In genomic region chr11:106428106-106428505, GRCm38 (mm10) we compare ENCODE assay signal across 17 mouse cellular contexts. TPM values are rescaled to one million over a fixed set of nuclear protein-coding genes. Genes with fewer than 3 reads are reported as not detected.
DNase-seq lines count a peak whose midpoint lies in the region; ATAC-seq and TF ChIP-seq lines count a peak whose summit lies in the region.
"Had no signal": no experiment of that assay in that cellular context is flagged by ENCODE, and none has a peak within 500 bp of the region (broad histone marks: within the 10 kb centered on the region; RNA-seq: fewer than 3 reads in every experiment).

No protein-coding gene starts in this region.

- no peaks in the 10 kb centered on the region for H3K9me3 ChIP-seq in lung, postnatal 0 days (ENCODE audit: low read length)
- H3K9me3 ChIP-seq in liver, postnatal 0 days (ENCODE audit: low read length): no peaks in the 10 kb centered on the region
- H3K9me3 ChIP-seq in hindbrain, embryonic 13.5 days: no peaks in the 10 kb centered on the region
- H3K9me3 ChIP-seq: forebrain, embryonic 13.5 days; limb, embryonic 12.5 days; lung, embryonic 15.5 days; midbrain, embryonic 13.5 days had no signal

- DNase-seq in gastrocnemius, postnatal 14 days: peak; percentile 10
- DNase-seq in gastrocnemius, postnatal 10 days: no peak
- DNase-seq in lung, postnatal 36 days: peak; percentile 50
- no peak for DNase-seq in lung, postnatal 0 days (ENCODE audit: low spot score)
- DNase-seq in liver, postnatal 0 days: no peak
- peak; percentile 47 for DNase-seq in splenic B cell, adult 2 months (ENCODE audit: low read depth, low spot score)
- DNase-seq: right cerebral cortex, postnatal 25 days; thymus, adult 18-20 months had no signal

- intact Hi-C loops in gastrocnemius, postnatal 14 days (cut with DNase I; ENCODE audit: low total_unique reads): no loop called here

- TF ChIP-seq CTCF in lung, postnatal 0 days (IDR thresholded peaks at IDR 0.05): no peak
- TF ChIP-seq CTCF in liver, postnatal 0 days (IDR thresholded peaks at IDR 0.05; ENCODE audit: low read depth): no peak

- no peaks in the 10 kb centered on the region for H3K27me3 ChIP-seq in lung, postnatal 0 days (replicated peaks; ENCODE audit: insufficient read depth, low read length)
- H3K27me3 ChIP-seq in liver, postnatal 0 days (ENCODE audit: insufficient read depth, low read length): no peaks in the 10 kb centered on the region
- no peaks in the 10 kb centered on the region for H3K27me3 ChIP-seq in splenic B cell, adult 2 months (ENCODE audit: control insufficient read depth, insufficient read depth, low read length, poor library complexity, severe bottlenecking)
- no peaks in the 10 kb centered on the region for H3K27me3 ChIP-seq in hindbrain, embryonic 13.5 days
- H3K27me3 ChIP-seq: forebrain, embryonic 13.5 days; limb, embryonic 12.5 days; lung, embryonic 15.5 days; midbrain, embryonic 13.5 days had no signal

- H3K27ac ChIP-seq in lung, postnatal 0 days (ENCODE audit: low read length): no peak overlapping the region
- peak overlapping the region; percentile 58 for H3K27ac ChIP-seq in liver, postnatal 0 days (ENCODE audit: low read depth)
- H3K27ac ChIP-seq in hindbrain, embryonic 13.5 days: no peak overlapping the region
- H3K27ac ChIP-seq: forebrain, embryonic 13.5 days; hindbrain, embryonic 14.5 days; kidney, postnatal 0 days; limb, embryonic 12.5 days; lung, embryonic 15.5 days; midbrain, embryonic 13.5 days had no signal

- no peak for TF ChIP-seq EP300 in lung, postnatal 0 days (IDR thresholded peaks at IDR 0.05)
- no peak for TF ChIP-seq EP300 in liver, postnatal 0 days (IDR thresholded peaks at IDR 0.05; ENCODE audit: low read depth)

- no peak overlapping the region for H3K4me3 ChIP-seq in lung, postnatal 0 days (ENCODE audit: low read depth, low read length)
- no peak overlapping the region for H3K4me3 ChIP-seq in liver, postnatal 0 days (ENCODE audit: low read depth, low read length)
- no peak overlapping the region for H3K4me3 ChIP-seq in hindbrain, embryonic 13.5 days
- H3K4me3 ChIP-seq: forebrain, embryonic 13.5 days; limb, embryonic 12.5 days; lung, embryonic 15.5 days; midbrain, embryonic 13.5 days had no signal

- H3K9ac ChIP-seq in lung, postnatal 0 days (replicated peaks; ENCODE audit: low read depth): no peak overlapping the region
- H3K9ac ChIP-seq in liver, postnatal 0 days (replicated peaks): no peak overlapping the region
- H3K9ac ChIP-seq in hindbrain, embryonic 13.5 days: no peak overlapping the region
- H3K9ac ChIP-seq: forebrain, embryonic 13.5 days; hindbrain, embryonic 14.5 days; limb, embryonic 12.5 days; lung, embryonic 15.5 days; midbrain, embryonic 13.5 days had no signal

- H3K36me3 ChIP-seq in lung, postnatal 0 days (ENCODE audit: insufficient read depth, low read length): peaks cover 9% of the 10 kb centered on the region
- H3K36me3 ChIP-seq in liver, postnatal 0 days (replicated peaks; ENCODE audit: insufficient read depth, low read length): peaks cover 22% of the 10 kb centered on the region
- no peaks in the 10 kb centered on the region for H3K36me3 ChIP-seq in splenic B cell, adult 2 months (ENCODE audit: control insufficient read depth, insufficient read depth, low read length, poor library complexity, severe bottlenecking)
- H3K36me3 ChIP-seq in hindbrain, embryonic 13.5 days: peaks cover 12% of the 10 kb centered on the region

- H3K4me2 ChIP-seq in lung, postnatal 0 days (replicated peaks; ENCODE audit: low read depth, low read length): no peak overlapping the region
- no peak overlapping the region for H3K4me2 ChIP-seq in liver, postnatal 0 days (ENCODE audit: low read depth, low read length)
- no peak overlapping the region for H3K4me2 ChIP-seq in hindbrain, embryonic 13.5 days
- H3K4me2 ChIP-seq: forebrain, embryonic 13.5 days; hindbrain, embryonic 14.5 days; limb, embryonic 12.5 days; lung, embryonic 15.5 days; midbrain, embryonic 13.5 days had no signal

- no peak for ATAC-seq in lung, postnatal 0 days
- peak; percentile 17; the same call in 1 of the 2 replicates for ATAC-seq in liver, postnatal 0 days
- ATAC-seq in hindbrain, embryonic 13.5 days (ENCODE audit: low FRiP score): no peak
- ATAC-seq in CD4-positive, CD25-positive, alpha-beta regulatory T cell, adult 4 months: no peak
- ATAC-seq: forebrain, embryonic 13.5 days; intestine, postnatal 0 days; midbrain, embryonic 13.5 days had no signal

- H3K4me1 ChIP-seq in lung, postnatal 0 days (ENCODE audit: insufficient read depth, low read depth, low read length): no peaks in the 10 kb centered on the region
- H3K4me1 ChIP-seq in liver, postnatal 0 days (ENCODE audit: insufficient read depth): peaks cover 24% of the 10 kb centered on the region
- H3K4me1 ChIP-seq in hindbrain, embryonic 13.5 days (replicated peaks): no peaks in the 10 kb centered on the region
- H3K4me1 ChIP-seq: forebrain, embryonic 13.5 days; limb, embryonic 12.5 days; midbrain, embryonic 13.5 days had no signal

- 80% methylated on average over 4 of the region's 4 CpGs for WGBS in lung, postnatal 0 days
- WGBS in liver, postnatal 0 days (ENCODE audit: insufficient replicate concordance): 34% methylated on average over 4 of the region's 4 CpGs
- WGBS in hindbrain, embryonic 13.5 days: 93% methylated on average over 4 of the region's 4 CpGs

RNA-seq across cellular contexts. Expression of gene Icam2, which starts 40.2 kb away (rescaled TPM):
- total RNA-seq in gastrocnemius, postnatal 14 days (2021): 10 to 100 TPM; 11.7 to 12.2 TPM
- total RNA-seq in gastrocnemius, postnatal 10 days (2021): 10 to 100 TPM; 13.3 to 18.6 TPM
- polyA plus RNA-seq in lung, postnatal 0 days (2015; fragmentation: Nextera tagmentation; extraction: Ambion mirVana): 284 and 329 TPM in 2 replicates
- 11.4 and 12.6 TPM in 2 replicates for polyA plus RNA-seq in liver, postnatal 0 days (2015; fragmentation: Nextera tagmentation; extraction: Ambion mirVana)
- polyA plus RNA-seq in hindbrain, embryonic 13.5 days (2015; fragmentation: Nextera tagmentation; extraction: Ambion mirVana): 12.8 and 13.8 TPM in 2 replicates
- polyA plus RNA-seq in CD4-positive, CD25-positive, alpha-beta regulatory T cell, adult 4 months (2017; shearing (Covaris generic)): 100 to 1,000 TPM; 132 to 138 TPM

RNA-seq across cellular contexts. Expression of gene Ern1, which starts 59.5 kb away (rescaled TPM):
- 1 to 10 TPM; 4.9 to 5.9 TPM for total RNA-seq in gastrocnemius, postnatal 14 days (2021)
- 1 to 10 TPM; 5.0 to 7.5 TPM for total RNA-seq in gastrocnemius, postnatal 10 days (2021)
- 5.4 and 6.3 TPM in 2 replicates for polyA plus RNA-seq in lung, postnatal 0 days (2015; fragmentation: Nextera tagmentation; extraction: Ambion mirVana)
- polyA plus RNA-seq in liver, postnatal 0 days (2015; fragmentation: Nextera tagmentation; extraction: Ambion mirVana): 1.9 and 2.9 TPM in 2 replicates
- polyA plus RNA-seq in hindbrain, embryonic 13.5 days (2015; fragmentation: Nextera tagmentation; extraction: Ambion mirVana): 5.9 and 6.1 TPM in 2 replicates
- 1 to 10 TPM; 1.3 to 2.3 TPM for polyA plus RNA-seq in CD4-positive, CD25-positive, alpha-beta regulatory T cell, adult 4 months (2017; shearing (Covaris generic))

Comparison
In these comparisons a context has a peak if more than half of its experiments do, and no peak if none do; other contexts are left out.
1. DNase-seq: peak in gastrocnemius, postnatal 14 days (single experiment), lung, postnatal 36 days (single experiment) and splenic B cell, adult 2 months (single experiment); none in gastrocnemius, postnatal 10 days (single experiment), lung, postnatal 0 days (single experiment) and liver, postnatal 0 days (single experiment).